Mouse (Mus musculus) forebrain, embryonic 13.5 days (tissue): ENCODE data around the gene Pdlim7. TPM values are rescaled to one million over a fixed set of nuclear protein-coding genes. Genes with fewer than 3 reads are reported as not detected.

Experiments used
- ATAC-seq: fragments of 200-750 bp; cut with Nextera tagmentation; 2 replicates; pipeline ENCODE4 v1.8.0; 2017
- H3K27ac ChIP-seq: fragments of 300-500 bp; sonication (generic); 2 replicates; pipeline ENCODE4 v1.5.1; 2015; ENCODE audit warnings: inconsistent platforms, mild to moderate bottlenecking, moderate library complexity
- H3K27me3 ChIP-seq: fragments of 300-500 bp; sonication (generic); 2 replicates; pipeline ENCODE4 v1.6.1; 2015; ENCODE audit warnings: mild to moderate bottlenecking, inconsistent platforms
- H3K36me3 ChIP-seq: fragments of 300-500 bp; sonication (generic); 2 replicates; pipeline ENCODE4 v1.6.1; 2015; ENCODE audit warnings: mild to moderate bottlenecking, inconsistent platforms; ENCODE audit not compliant: poor library complexity, severe bottlenecking
- H3K4me1 ChIP-seq: fragments of 300-500 bp; sonication (generic); 2 replicates; pipeline ENCODE4 v1.6.1; 2015; ENCODE audit warnings: inconsistent platforms
- H3K4me2 ChIP-seq: fragments of 300-500 bp; sonication (generic); 2 replicates; pipeline ENCODE4 v1.6.1; 2015; ENCODE audit warnings: inconsistent platforms, mild to moderate bottlenecking, moderate library complexity
- H3K4me3 ChIP-seq: fragments of 300-500 bp; sonication (generic); 2 replicates; pipeline ENCODE4 v1.5.1; 2015; ENCODE audit warnings: mild to moderate bottlenecking, inconsistent platforms
- H3K9ac ChIP-seq: fragments of 300-500 bp; sonication (generic); 2 replicates; pipeline ENCODE4 v1.6.1; 2015; ENCODE audit warnings: mild to moderate bottlenecking, inconsistent platforms
- H3K9me3 ChIP-seq: fragments of 300-500 bp; sonication (generic); replicated peaks from 2 replicates; pipeline ENCODE4 v1.6.1; 2016; ENCODE audit warnings: inconsistent platforms
- WGBS: fragments of 180-500 bp; shearing (Covaris S2); methylation state at CpG from one replicate; pipeline ENCODE4 v1.1.7; 2015; 5-methylcytosine and 5-hydroxymethylcytosine counted together
- polyA plus RNA-seq: library from polyadenylated mRNA; unstranded; fragments of >200 nt; fragmentation: Nextera tagmentation; extraction: Ambion mirVana; gene quantifications from 2 replicates; pipeline ENCODE4 v1.2.1, GENCODE M21; 2015

The Pdlim7 gene
- polyA plus RNA-seq, 1 experiment from 2014 or later = 152 TPM

DNA sequence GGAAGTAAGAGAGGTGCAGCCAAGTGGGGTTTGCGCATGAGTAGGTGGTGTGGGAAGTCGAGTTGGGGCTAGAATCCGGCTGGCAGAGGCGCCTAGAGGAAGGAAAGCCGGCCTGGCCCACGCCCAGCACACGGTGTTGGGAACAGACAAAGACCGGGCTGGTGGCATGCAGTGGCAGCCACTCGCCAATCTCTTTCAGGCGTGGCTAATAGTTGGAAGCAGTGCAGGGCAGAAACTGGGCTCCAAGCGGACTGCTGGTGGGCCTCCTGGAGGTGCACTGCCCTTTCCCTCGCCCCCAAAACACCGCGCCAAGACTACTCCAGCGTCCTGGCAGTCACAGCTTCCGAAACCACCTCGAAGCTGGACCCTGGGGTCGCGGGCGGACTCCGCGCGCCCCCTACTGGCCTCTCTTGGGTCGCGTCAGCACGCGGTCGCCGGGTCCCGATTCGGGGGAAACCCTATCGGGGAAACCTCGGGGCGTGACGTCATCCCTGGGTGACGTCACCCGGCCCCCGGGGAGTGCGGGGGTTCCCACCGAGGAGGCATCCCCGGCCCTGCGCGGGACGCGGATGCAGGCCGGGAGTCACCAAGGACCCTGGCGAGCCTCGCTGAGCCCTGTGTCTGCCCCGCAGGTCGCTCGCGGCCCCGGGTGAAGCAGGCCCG, 42.2 kb downstream of the Pdlim7 start:
- H3K9ac ChIP-seq = peak overlapping the region; percentile 85
- peaks cover 93% of the 10 kb centered on the region for H3K4me1 ChIP-seq
- no peaks in the 10 kb centered on the region for H3K27me3 ChIP-seq
- peak overlapping the region; percentile 51 for H3K4me3 ChIP-seq
- H3K9me3 ChIP-seq = no peaks in the 10 kb centered on the region
- peak; percentile 62 for ATAC-seq
- WGBS = under 1% methylated on average over 54 of the region's 54 CpGs
- H3K36me3 ChIP-seq = peaks cover 34% of the 10 kb centered on the region
- H3K4me2 ChIP-seq = peak overlapping the region; percentile 98
- H3K27ac ChIP-seq = peak overlapping the region; percentile 90

DNA sequence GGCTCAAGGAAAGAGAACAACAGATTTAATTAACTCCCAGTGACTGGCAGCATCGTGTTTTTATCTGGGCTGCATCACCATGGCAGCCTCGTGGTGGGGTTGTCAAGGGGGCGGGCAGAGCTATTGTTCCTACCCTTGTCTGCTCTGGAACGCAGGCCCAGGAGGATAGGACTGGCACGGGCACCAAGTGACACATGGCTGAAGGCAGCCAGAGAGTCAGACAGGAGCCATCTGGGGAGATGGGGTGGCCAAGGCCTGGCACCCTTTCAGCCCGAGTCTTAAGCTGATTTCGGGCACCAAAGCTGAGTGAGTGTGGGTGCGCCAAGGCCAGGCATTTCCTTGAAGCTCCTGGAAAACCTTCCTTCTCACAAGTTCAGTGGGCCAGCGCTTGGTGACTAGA, 43.1 kb downstream of the Pdlim7 start:
- peak overlapping the region; percentile 90 for H3K27ac ChIP-seq
- 0 out of 2 replicates have a peak overlapping the region, but pooled peaks have one; percentile 6 for H3K4me3 ChIP-seq
- H3K9ac ChIP-seq = peak overlapping the region; percentile 85; the same call in 1 of the 2 replicates
- H3K9me3 ChIP-seq = no peaks in the 10 kb centered on the region
- peak; percentile 27 for ATAC-seq
- H3K36me3 ChIP-seq = peaks cover 25% of the 10 kb centered on the region
- 20% methylated on average over 9 of the region's 9 CpGs for WGBS
- H3K4me2 ChIP-seq = peak overlapping the region; percentile 98
- no peaks in the 10 kb centered on the region for H3K27me3 ChIP-seq
- H3K4me1 ChIP-seq = peaks cover 93% of the 10 kb centered on the region

DNA sequence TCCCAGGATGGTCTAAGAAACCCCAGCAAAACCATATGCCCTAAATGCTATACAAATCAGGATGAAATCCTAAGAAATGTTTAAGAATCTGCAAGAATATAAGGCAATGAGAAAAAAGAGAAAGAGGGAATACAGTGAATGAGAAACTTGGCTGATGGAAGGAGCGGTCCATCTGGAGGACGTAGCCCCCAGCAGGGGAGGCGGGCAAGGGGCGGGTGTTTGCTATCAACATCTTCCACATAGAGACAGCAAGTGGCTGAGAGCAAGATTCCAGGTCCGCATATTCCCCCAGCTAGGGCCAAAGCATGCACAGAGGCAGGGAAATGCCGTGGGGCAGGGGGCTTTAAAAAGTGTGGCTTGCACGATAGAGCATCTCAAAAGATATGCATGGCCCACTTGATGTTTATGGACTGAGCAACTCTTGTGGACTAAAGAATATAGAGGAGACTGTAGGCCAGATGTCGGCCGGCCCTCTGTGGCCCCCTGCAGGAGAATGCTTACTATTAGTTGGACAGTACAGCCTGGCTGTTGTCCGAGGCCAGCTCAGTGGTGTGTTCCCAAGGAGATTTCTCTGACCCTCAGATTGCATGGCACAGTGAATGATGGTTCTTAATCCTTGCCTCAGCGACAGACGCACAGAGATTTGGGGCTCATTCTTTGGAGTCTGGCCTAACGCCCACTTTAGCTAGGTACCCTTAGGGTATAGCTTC, 44.5 kb downstream of the Pdlim7 start:
- WGBS = 27% methylated on average over 13 of the region's 13 CpGs
- peaks cover 11% of the 10 kb centered on the region for H3K36me3 ChIP-seq
- no peak overlapping the region for H3K4me3 ChIP-seq
- H3K4me2 ChIP-seq = 0 out of 2 replicates have a peak overlapping the region, but pooled peaks have one; percentile 7
- H3K9me3 ChIP-seq = no peaks in the 10 kb centered on the region
- no peak for ATAC-seq
- H3K27ac ChIP-seq = peak overlapping the region; percentile 90
- H3K4me1 ChIP-seq = peaks cover 88% of the 10 kb centered on the region
- H3K9ac ChIP-seq = peak overlapping the region; percentile 26; the same call in 1 of the 2 replicates
- no peaks in the 10 kb centered on the region for H3K27me3 ChIP-seq

DNA sequence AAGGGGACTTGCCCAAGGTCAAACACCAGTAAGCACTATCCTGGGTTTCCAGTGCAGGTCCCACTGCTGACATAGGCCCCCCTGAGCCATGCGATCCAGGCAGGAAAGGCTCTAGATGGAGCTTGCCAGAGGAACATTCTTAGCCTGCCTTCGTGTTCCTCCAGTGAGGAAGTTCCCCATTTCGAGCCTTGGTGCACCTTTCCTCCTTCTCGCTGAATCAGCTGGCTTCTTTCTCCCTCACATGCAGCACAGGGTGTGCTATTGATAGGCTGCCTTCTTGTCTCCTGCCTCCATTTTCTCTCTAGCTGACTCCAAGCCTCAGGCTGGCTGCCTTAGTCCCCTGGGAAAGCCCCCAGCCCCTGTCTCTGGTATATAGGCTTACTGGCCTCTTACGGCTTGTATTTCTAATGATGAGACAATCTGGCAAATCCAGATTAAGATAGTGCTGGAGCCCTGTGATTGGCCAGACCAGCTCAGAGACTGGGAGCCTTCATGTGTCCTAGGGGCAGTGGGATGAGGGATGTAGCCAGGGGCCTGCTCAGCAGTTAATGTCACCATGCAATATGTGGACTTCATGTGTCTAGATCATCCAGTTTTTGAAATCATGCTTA, 47.5 kb downstream of the Pdlim7 start:
- peaks cover 68% of the 10 kb centered on the region for H3K4me1 ChIP-seq
- peak overlapping the region; percentile 98 for H3K27ac ChIP-seq
- no peaks in the 10 kb centered on the region for H3K9me3 ChIP-seq
- H3K36me3 ChIP-seq = peaks cover 14% of the 10 kb centered on the region
- no peaks in the 10 kb centered on the region for H3K27me3 ChIP-seq
- ATAC-seq = no peak
- H3K9ac ChIP-seq = peak overlapping the region; percentile 89
- H3K4me3 ChIP-seq = peak overlapping the region; percentile 68
- H3K4me2 ChIP-seq = peak overlapping the region; percentile 75
- WGBS = 56% methylated on average over 5 of the region's 5 CpGs

DNA sequence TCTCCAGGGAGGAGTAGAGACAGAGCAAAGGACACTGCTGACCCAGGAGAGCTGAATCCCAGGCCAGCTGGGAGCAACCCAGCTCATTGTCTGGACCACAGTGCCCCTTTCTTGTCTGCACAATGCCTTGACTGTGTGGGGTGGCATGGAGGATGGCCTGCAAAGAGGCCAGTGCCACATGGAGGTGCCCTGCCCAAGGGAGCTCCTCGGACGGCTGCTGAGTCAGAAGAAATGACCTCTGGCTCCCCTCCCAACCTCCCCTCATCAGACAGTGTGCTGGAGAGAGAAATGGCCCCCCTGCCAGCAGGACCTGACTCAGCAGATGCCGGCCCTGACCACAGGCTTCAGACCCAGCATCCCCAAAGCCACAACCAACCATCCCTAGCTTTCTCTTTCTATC, 48.3 kb downstream of the Pdlim7 start:
- peaks cover 60% of the 10 kb centered on the region for H3K4me1 ChIP-seq
- no peaks in the 10 kb centered on the region for H3K9me3 ChIP-seq
- H3K4me2 ChIP-seq = peak overlapping the region; percentile 75
- ATAC-seq = peak; percentile 7
- H3K9ac ChIP-seq = peak overlapping the region; percentile 89
- peak overlapping the region; percentile 68 for H3K4me3 ChIP-seq
- 0% methylated on average over 3 of the region's 3 CpGs for WGBS
- H3K27ac ChIP-seq = peak overlapping the region; percentile 98
- peaks cover 22% of the 10 kb centered on the region for H3K36me3 ChIP-seq
- no peaks in the 10 kb centered on the region for H3K27me3 ChIP-seq

DNA sequence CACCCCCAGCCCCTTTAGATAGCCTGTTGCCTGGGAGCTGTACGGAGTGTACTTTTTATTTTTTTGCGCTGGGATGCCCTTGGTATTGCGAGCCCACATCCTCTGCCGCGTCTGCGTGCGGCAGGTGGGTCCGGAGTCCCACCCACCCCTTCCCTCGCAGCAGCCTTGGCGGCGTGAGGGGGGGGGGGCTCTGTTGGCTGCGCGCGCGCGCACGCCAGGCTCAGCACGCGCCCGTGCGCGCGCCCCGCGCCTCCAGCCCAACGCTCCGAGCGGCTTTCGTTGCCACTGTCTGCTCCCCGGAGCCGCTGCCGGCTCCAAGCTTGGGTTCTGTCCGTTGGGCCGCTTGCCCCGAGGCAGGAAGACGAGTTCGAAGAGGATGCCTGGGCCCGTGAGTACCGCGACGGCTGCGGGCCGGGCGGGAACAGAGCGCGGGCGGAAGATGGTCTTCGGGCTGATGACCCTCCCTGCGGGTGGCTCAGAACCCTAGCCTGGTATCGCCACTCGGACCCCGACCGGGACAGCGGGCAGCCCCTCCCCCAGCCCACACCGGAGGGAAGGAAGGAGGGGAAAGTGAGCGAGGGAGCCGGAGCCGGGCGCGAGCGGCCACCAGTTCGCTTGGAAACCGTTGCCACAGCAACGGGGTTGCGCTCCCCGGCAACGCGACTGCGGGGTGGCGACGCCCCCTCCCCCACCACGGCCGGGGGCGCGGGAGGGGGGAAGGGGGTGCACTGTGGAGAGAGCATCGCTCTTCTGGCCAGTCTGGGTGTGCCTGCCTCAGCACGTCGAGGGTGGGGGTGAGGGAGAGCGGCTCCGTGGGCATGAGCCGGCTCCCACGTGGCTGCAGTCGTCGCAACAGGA, 49.2 kb downstream of the Pdlim7 start, which contains the start of gene Prr7:
Gene Prr7 (plus strand): TSS at position 241 of the 858 bp plus-strand sequence.
- Histone ChIP-seq H3K4me2 (peak within 1 kb of the TSS; percentile 75), H3K27me3 (no peaks in the 10 kb centered on the region), H3K36me3 (peaks cover 31% of the 10 kb centered on the region), H3K9ac (peak within 1 kb of the TSS; percentile 89), H3K4me3 (peak within 1 kb of the TSS; percentile 68), H3K4me1 (peaks cover 51% of the 10 kb centered on the region), H3K27ac (peak within 1 kb of the TSS; percentile 98), H3K9me3 (no peaks in the 10 kb centered on the region)
- ATAC-seq = peak; percentile 82
- WGBS = under 1% methylated on average over 71 of the region's 84 CpGs

DNA sequence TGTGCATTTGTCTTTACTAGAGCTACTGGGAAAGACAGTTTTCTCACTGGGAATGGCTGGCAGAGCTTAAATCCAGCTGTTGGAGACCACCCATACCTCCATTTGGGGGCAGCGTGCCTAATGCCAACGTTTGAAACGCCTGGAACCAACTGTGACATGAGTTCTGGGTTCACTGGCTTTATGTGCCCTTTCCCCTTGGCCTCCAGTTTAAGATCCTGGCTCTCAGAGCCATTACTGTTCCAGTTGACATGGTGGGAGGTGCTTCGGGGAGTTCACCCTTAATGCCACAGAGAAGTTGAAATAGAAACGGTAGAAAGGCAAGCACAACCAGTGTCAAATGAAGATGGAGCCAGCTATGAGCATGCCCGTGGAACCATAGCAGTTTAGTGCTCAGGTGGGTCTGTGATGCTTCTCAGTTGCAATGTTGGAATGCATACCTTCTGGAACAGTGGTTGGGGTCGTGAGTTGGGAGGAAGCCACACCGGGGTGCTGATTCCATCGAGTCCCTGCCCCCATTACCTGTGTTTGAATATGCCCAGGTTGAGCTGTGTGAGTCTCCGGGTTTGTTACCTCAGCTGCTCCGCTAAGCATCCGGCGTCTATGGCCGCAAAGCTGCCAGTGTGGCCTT, 50.0 kb downstream of the Pdlim7 start:
- H3K27ac ChIP-seq = peak overlapping the region; percentile 98
- peaks cover 44% of the 10 kb centered on the region for H3K4me1 ChIP-seq
- H3K27me3 ChIP-seq = no peaks in the 10 kb centered on the region
- no peak; the same call in 1 of the 2 replicates for ATAC-seq
- H3K9ac ChIP-seq = peak overlapping the region; percentile 89
- H3K4me3 ChIP-seq = peak overlapping the region; percentile 68
- peak overlapping the region; percentile 75 for H3K4me2 ChIP-seq
- H3K36me3 ChIP-seq = peaks cover 39% of the 10 kb centered on the region
- WGBS = 6% methylated on average over 14 of the region's 14 CpGs
- H3K9me3 ChIP-seq = no peaks in the 10 kb centered on the region

DNA sequence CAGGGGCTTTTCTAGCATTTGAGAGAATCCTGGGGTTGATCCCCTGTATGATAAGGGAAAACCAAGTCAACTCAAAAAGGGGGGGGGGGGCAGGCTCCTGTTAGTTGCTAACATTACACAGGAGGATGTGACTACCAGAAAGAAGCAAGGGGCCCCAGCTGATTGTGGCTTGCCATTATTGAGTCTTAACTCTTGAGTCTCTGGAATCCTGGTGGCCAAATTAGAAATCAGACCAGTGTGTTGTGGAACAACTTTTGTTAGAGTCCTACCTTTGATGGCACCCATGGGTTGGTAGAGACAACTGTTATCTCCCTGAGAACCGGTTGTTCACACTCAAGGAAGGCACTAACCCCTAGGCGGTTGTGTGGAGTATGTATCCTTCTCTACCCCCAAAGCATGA, 50.5 kb downstream of the Pdlim7 start:
- H3K4me2 ChIP-seq = peak overlapping the region; percentile 75
- 53% methylated on average over 2 of the region's 2 CpGs for WGBS
- no peaks in the 10 kb centered on the region for H3K9me3 ChIP-seq
- H3K9ac ChIP-seq = no peak overlapping the region
- H3K27me3 ChIP-seq = no peaks in the 10 kb centered on the region
- H3K4me3 ChIP-seq = no peak overlapping the region
- no peak overlapping the region for H3K27ac ChIP-seq
- peaks cover 38% of the 10 kb centered on the region for H3K4me1 ChIP-seq
- ATAC-seq = no peak
- peaks cover 44% of the 10 kb centered on the region for H3K36me3 ChIP-seq

DNA sequence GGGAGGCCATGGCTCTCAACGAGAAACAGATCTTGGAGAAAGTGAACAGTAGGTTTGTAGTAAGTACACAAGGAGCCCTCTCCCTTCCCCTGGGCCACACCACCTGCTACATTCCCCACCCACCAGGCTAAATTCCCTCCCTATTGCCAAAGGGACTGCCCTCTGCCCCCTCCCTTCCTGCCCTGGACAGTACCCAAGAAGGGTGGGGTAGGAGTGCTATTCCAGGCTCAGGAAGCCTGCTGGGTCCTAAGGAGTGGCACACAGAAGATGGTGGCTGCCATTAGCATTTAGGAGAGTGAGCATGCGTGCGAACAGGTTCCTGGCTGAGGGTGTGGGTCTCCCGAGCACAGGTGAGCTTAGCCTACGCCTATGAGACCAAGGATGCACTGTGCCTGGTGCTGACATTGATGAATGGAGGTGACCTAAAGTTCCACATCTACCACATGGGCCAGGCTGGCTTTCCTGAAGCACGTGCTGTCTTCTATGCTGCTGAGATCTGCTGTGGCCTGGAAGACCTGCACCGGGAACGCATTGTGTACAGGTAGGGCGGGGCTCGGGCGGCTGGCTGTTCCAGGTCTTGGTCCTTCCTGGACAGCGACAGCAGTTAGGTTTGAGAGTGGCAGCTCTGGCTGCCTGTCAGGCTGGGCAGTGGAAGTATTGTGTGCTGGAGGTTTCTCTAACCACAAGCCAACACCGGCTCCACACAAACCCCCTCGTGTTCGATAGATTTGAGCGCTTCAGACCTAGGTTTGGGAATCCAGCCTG, 61.5 kb downstream of the Pdlim7 start:
- WGBS = 96% methylated on average over 16 of the region's 16 CpGs
- Histone ChIP-seq H3K4me2 (no peak overlapping the region), H3K9me3 (no peaks in the 10 kb centered on the region), H3K36me3 (peaks cover 81% of the 10 kb centered on the region), H3K4me1 (peaks cover 15% of the 10 kb centered on the region), H3K27me3 (no peaks in the 10 kb centered on the region), H3K4me3 (no peak overlapping the region), H3K27ac (no peak overlapping the region), H3K9ac (no peak overlapping the region)
- no peak for ATAC-seq

DNA sequence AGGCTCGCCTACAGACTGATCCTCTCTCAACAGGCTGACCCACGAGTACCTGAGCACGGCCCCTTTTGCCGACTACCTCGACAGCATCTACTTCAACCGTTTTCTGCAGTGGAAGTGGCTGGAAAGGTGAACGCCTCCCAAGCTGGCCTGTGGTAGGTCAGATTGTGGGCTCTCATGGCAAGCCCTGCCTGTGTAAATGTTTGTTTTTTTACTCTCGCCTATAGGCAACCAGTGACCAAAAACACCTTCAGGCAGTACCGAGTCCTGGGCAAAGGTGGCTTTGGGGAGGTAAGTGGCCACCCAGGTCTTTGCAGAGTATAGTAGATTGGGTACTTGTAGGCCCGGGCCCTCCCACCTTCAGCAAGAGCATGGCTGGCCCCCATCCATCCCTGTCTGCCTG, 62.2 kb downstream of the Pdlim7 start:
- H3K27ac ChIP-seq = no peak overlapping the region
- H3K9ac ChIP-seq = no peak overlapping the region
- peaks cover 75% of the 10 kb centered on the region for H3K36me3 ChIP-seq
- WGBS = 92% methylated on average over 10 of the region's 10 CpGs
- no peaks in the 10 kb centered on the region for H3K27me3 ChIP-seq
- H3K4me2 ChIP-seq = no peak overlapping the region
- no peaks in the 10 kb centered on the region for H3K9me3 ChIP-seq
- no peak overlapping the region for H3K4me3 ChIP-seq
- H3K4me1 ChIP-seq = peaks cover 22% of the 10 kb centered on the region
- no peak for ATAC-seq
